Mouse (Mus musculus) kidney, postnatal 4 days (tissue): ENCODE measurements around the gene Clmn.
A peak's percentile ranks its signal among the peaks of the same experiment; 100 is the strongest.

Experiments used
- DNase-seq, 2 experiments: peaks; one replicate each; pipeline ENCODE4 v3.0.0; 2021; ENCODE audit warnings: mixed read lengths in 2 of 2

The Clmn gene

GRCm38 (mm10) chr12:104864439-104865165 is at the start of gene Clmn:
Gene Clmn, minus strand, starts transcription at chr12:104865076.
- peak; percentile 63 to 73 for DNase-seq

- peak in 1 of 2 experiments; percentile 18 for DNase-seq
These were observed 48.1 kb upstream of the Clmn start for GRCm38 (mm10) chr12:104912990-104913389.

GRCm38 (mm10) chr12:104912281-104912933 is 47.5 kb upstream of the Clmn start:
- DNase-seq = peak in 1 of 2 experiments; percentile 27

GRCm38 (mm10) chr12:104909750-104910149 is 44.9 kb upstream of the Clmn start:
- no peak for DNase-seq

- DNase-seq = peak in 1 of 2 experiments; percentile 20
These were observed 44.1 kb upstream of the Clmn start for GRCm38 (mm10) chr12:104908986-104909385.

- peak in 1 of 2 experiments; percentile 12 for DNase-seq
These were observed 43.3 kb upstream of the Clmn start for GRCm38 (mm10) chr12:104908024-104908781.

- DNase-seq = no peak
These were observed 42.3 kb upstream of the Clmn start for GRCm38 (mm10) chr12:104907133-104907532.

- DNase-seq = peak; percentile 30 to 54
These were observed 39.3 kb upstream of the Clmn start for GRCm38 (mm10) chr12:104904138-104904537.

GRCm38 (mm10) chr12:104902392-104903053 is 37.6 kb upstream of the Clmn start:
- DNase-seq = no peak

- no peak for DNase-seq
These were observed 36.4 kb upstream of the Clmn start for GRCm38 (mm10) chr12:104901320-104901719.

GRCm38 (mm10) chr12:104899835-104900234 is 35.0 kb upstream of the Clmn start:
- DNase-seq = no peak

GRCm38 (mm10) chr12:104899161-104899560 is 34.3 kb upstream of the Clmn start:
- DNase-seq = peak; percentile 48 to 67

- peak; percentile 31 to 45 for DNase-seq
These were observed 33.8 kb upstream of the Clmn start for GRCm38 (mm10) chr12:104898718-104899117.

GRCm38 (mm10) chr12:104897051-104897618 is 32.3 kb upstream of the Clmn start:
- peak; percentile 37 to 60 for DNase-seq

GRCm38 (mm10) chr12:104896640-104897039 is 31.8 kb upstream of the Clmn start:
- peak; percentile 61 to 72 for DNase-seq

- DNase-seq = no peak
These were observed 27.4 kb upstream of the Clmn start for GRCm38 (mm10) chr12:104892245-104892644.

GRCm38 (mm10) chr12:104890066-104890465 is 25.2 kb upstream of the Clmn start:
- DNase-seq = no peak

GRCm38 (mm10) chr12:104886104-104886503 is 21.2 kb upstream of the Clmn start:
- DNase-seq = no peak

GRCm38 (mm10) chr12:104882533-104882932 is 17.7 kb upstream of the Clmn start:
- DNase-seq = peak in 1 of 2 experiments; percentile 45

- DNase-seq = no peak
These were observed 17.2 kb upstream of the Clmn start for GRCm38 (mm10) chr12:104882061-104882460.

- DNase-seq = no peak
These were observed 16.7 kb upstream of the Clmn start for GRCm38 (mm10) chr12:104881518-104882060.

GRCm38 (mm10) chr12:104880367-104880766 is 15.5 kb upstream of the Clmn start:
- DNase-seq = no peak
